Mouse (Mus musculus): Measurements from ENCODE around the gene Frmpd1. TPM values are rescaled to one million over a fixed set of nuclear protein-coding genes. Genes with fewer than 3 reads are reported as not detected.

The Frmpd1 gene
- polyA plus RNA-seq, 1 experiment from 2014 or later: 0.57 TPM

GRCm38 (mm10) chr4:45183818-45184520 is 706 bp upstream of the Frmpd1 start:
- H3K4me3 ChIP-seq (replicated peaks): peak overlapping the region; percentile 57
- ATAC-seq: peak; percentile 59
- peak overlapping the region; percentile 98 for H3K4me2 ChIP-seq (replicated peaks)
- H3K36me3 ChIP-seq: no peaks in the 10 kb centered on the region
- H3K9ac ChIP-seq: peak overlapping the region; percentile 54
- 0 out of 2 replicates have a peak, but pooled peaks cover 9% of the 10 kb centered on the region for H3K4me1 ChIP-seq (replicated peaks)
- no peaks in the 10 kb centered on the region for H3K9me3 ChIP-seq
- no peak overlapping the region for H3K27ac ChIP-seq
- H3K27me3 ChIP-seq (replicated peaks): peaks cover 6% of the 10 kb centered on the region; the same call in 1 of the 2 replicates
- 35% methylated on average over 13 of the region's 13 CpGs for WGBS

GRCm38 (mm10) chr4:45185331-45185669 is 625 bp downstream of the Frmpd1 start:
- Histone ChIP-seq H3K9ac (peak overlapping the region; percentile 54), H3K36me3 (no peaks in the 10 kb centered on the region), H3K9me3 (no peaks in the 10 kb centered on the region), H3K27me3 (replicated peaks) (peaks cover 6% of the 10 kb centered on the region; the same call in 1 of the 2 replicates), H3K27ac (no peak overlapping the region), H3K4me3 (replicated peaks) (peak overlapping the region; percentile 57), H3K4me2 (replicated peaks) (peak overlapping the region; percentile 98), H3K4me1 (replicated peaks) (0 out of 2 replicates have a peak, but pooled peaks cover 9% of the 10 kb centered on the region)
- 0 out of 2 replicates have a peak, but pooled peaks have one; percentile 1 for ATAC-seq
- WGBS: 2% methylated on average over 10 of the region's 10 CpGs

GRCm38 (mm10) chr4:45198296-45198695 is 13.6 kb downstream of the Frmpd1 start:
- Histone ChIP-seq H3K9me3 (no peaks in the 10 kb centered on the region), H3K4me1 (replicated peaks) (no peaks in the 10 kb centered on the region), H3K36me3 (no peaks in the 10 kb centered on the region), H3K4me3 (replicated peaks) (no peak overlapping the region), H3K4me2 (replicated peaks) (no peak overlapping the region), H3K27ac (no peak overlapping the region), H3K27me3 (replicated peaks) (no peaks in the 10 kb centered on the region), H3K9ac (no peak overlapping the region)
- ATAC-seq: no peak
- WGBS: 61% methylated on average over 3 of the region's 3 CpGs

GRCm38 (mm10) chr4:45203283-45203682 is 18.6 kb downstream of the Frmpd1 start:
- H3K4me3 ChIP-seq (replicated peaks): no peak overlapping the region
- H3K9ac ChIP-seq: no peak overlapping the region
- 85% methylated on average over 7 of the region's 7 CpGs for WGBS
- no peak overlapping the region for H3K27ac ChIP-seq
- no peaks in the 10 kb centered on the region for H3K36me3 ChIP-seq
- no peaks in the 10 kb centered on the region for H3K9me3 ChIP-seq
- no peak overlapping the region for H3K4me2 ChIP-seq (replicated peaks)
- H3K27me3 ChIP-seq (replicated peaks): no peaks in the 10 kb centered on the region
- H3K4me1 ChIP-seq (replicated peaks): no peaks in the 10 kb centered on the region
- no peak for ATAC-seq

GRCm38 (mm10) chr4:45207444-45207843 is 22.8 kb downstream of the Frmpd1 start:
- Histone ChIP-seq H3K27me3 (replicated peaks) (no peaks in the 10 kb centered on the region), H3K4me2 (replicated peaks) (no peak overlapping the region), H3K9me3 (no peaks in the 10 kb centered on the region), H3K36me3 (no peaks in the 10 kb centered on the region), H3K27ac (no peak overlapping the region), H3K9ac (no peak overlapping the region), H3K4me3 (replicated peaks) (no peak overlapping the region), H3K4me1 (replicated peaks) (no peaks in the 10 kb centered on the region)
- 20% methylated on average over 4 of the region's 4 CpGs for WGBS
- no peak for ATAC-seq

GRCm38 (mm10) chr4:45208832-45209363 is 24.2 kb downstream of the Frmpd1 start:
- no peak overlapping the region for H3K4me2 ChIP-seq (replicated peaks)
- ATAC-seq: no peak
- 68% methylated on average over 12 of the region's 12 CpGs for WGBS
- H3K9ac ChIP-seq: no peak overlapping the region
- H3K4me1 ChIP-seq (replicated peaks): no peaks in the 10 kb centered on the region
- no peaks in the 10 kb centered on the region for H3K9me3 ChIP-seq
- no peaks in the 10 kb centered on the region for H3K36me3 ChIP-seq
- no peak overlapping the region for H3K27ac ChIP-seq
- no peaks in the 10 kb centered on the region for H3K27me3 ChIP-seq (replicated peaks)
- no peak overlapping the region for H3K4me3 ChIP-seq (replicated peaks)

GRCm38 (mm10) chr4:45212342-45213063 is 27.8 kb downstream of the Frmpd1 start:
- Histone ChIP-seq H3K4me3 (replicated peaks) (no peak overlapping the region), H3K9me3 (no peaks in the 10 kb centered on the region), H3K4me2 (replicated peaks) (no peak overlapping the region), H3K27me3 (replicated peaks) (no peaks in the 10 kb centered on the region), H3K4me1 (replicated peaks) (no peaks in the 10 kb centered on the region), H3K36me3 (no peaks in the 10 kb centered on the region), H3K27ac (no peak overlapping the region), H3K9ac (no peak overlapping the region)
- WGBS: 69% methylated on average over 11 of the region's 11 CpGs
- no peak for ATAC-seq

- no peak overlapping the region for H3K4me3 ChIP-seq (replicated peaks)
- no peaks in the 10 kb centered on the region for H3K4me1 ChIP-seq (replicated peaks)
- H3K27ac ChIP-seq: no peak overlapping the region
- H3K9ac ChIP-seq: no peak overlapping the region
- ATAC-seq: no peak
- H3K27me3 ChIP-seq (replicated peaks): no peaks in the 10 kb centered on the region
- 88% methylated on average over 8 of the region's 8 CpGs for WGBS
- H3K4me2 ChIP-seq (replicated peaks): no peak overlapping the region
- H3K9me3 ChIP-seq: no peaks in the 10 kb centered on the region
- no peaks in the 10 kb centered on the region for H3K36me3 ChIP-seq
These were observed 35.3 kb downstream of the Frmpd1 start for GRCm38 (mm10) chr4:45219946-45220345.

- Histone ChIP-seq H3K9me3 (no peaks in the 10 kb centered on the region), H3K27me3 (replicated peaks) (no peaks in the 10 kb centered on the region), H3K9ac (no peak overlapping the region), H3K4me3 (replicated peaks) (no peak overlapping the region), H3K36me3 (no peaks in the 10 kb centered on the region), H3K27ac (no peak overlapping the region), H3K4me1 (replicated peaks) (no peaks in the 10 kb centered on the region), H3K4me2 (replicated peaks) (no peak overlapping the region)
- WGBS: 85% methylated on average over 2 of the region's 2 CpGs
- ATAC-seq: no peak
These were observed 37.7 kb downstream of the Frmpd1 start for GRCm38 (mm10) chr4:45222395-45222794.

GRCm38 (mm10) chr4:45230263-45230662 is 45.6 kb downstream of the Frmpd1 start:
- no peak overlapping the region for H3K4me2 ChIP-seq (replicated peaks)

GRCm38 (mm10) chr4:45238260-45238659 is 53.6 kb downstream of the Frmpd1 start:
- Histone ChIP-seq H3K4me1 (replicated peaks) (no peaks in the 10 kb centered on the region), H3K27me3 (replicated peaks) (no peaks in the 10 kb centered on the region), H3K27ac (no peak overlapping the region), H3K36me3 (no peaks in the 10 kb centered on the region), H3K4me3 (replicated peaks) (no peak overlapping the region), H3K9me3 (no peaks in the 10 kb centered on the region), H3K4me2 (replicated peaks) (no peak overlapping the region), H3K9ac (no peak overlapping the region)
- no peak for ATAC-seq
- WGBS: 89% methylated on average over 5 of the region's 5 CpGs

More at GRCm38 (mm10) chr4:45230263-45230662, 45.6 kb downstream of the Frmpd1 start:
- Histone ChIP-seq H3K27me3 (replicated peaks) (no peaks in the 10 kb centered on the region), H3K9me3 (no peaks in the 10 kb centered on the region), H3K36me3 (no peaks in the 10 kb centered on the region), H3K27ac (no peak overlapping the region), H3K9ac (no peak overlapping the region), H3K4me3 (replicated peaks) (no peak overlapping the region), H3K4me1 (replicated peaks) (no peaks in the 10 kb centered on the region)
- no peak for ATAC-seq
- 77% methylated on average over 5 of the region's 5 CpGs for WGBS

- H3K4me1 ChIP-seq (replicated peaks): no peaks in the 10 kb centered on the region
- H3K9me3 ChIP-seq: no peaks in the 10 kb centered on the region
- no peak for ATAC-seq
- no peak overlapping the region for H3K27ac ChIP-seq
- H3K9ac ChIP-seq: no peak overlapping the region
- no peak overlapping the region for H3K4me2 ChIP-seq (replicated peaks)
- H3K36me3 ChIP-seq: no peaks in the 10 kb centered on the region
- WGBS: 69% methylated on average over 5 of the region's 5 CpGs
- no peak overlapping the region for H3K4me3 ChIP-seq (replicated peaks)
- no peaks in the 10 kb centered on the region for H3K27me3 ChIP-seq (replicated peaks)
These were observed 56.7 kb downstream of the Frmpd1 start for GRCm38 (mm10) chr4:45241330-45241729.

Measured in intestine, embryonic 15.5 days (tissue).